ENCODE assay signal across 24 mouse cellular contexts in the genomic region with DNA sequence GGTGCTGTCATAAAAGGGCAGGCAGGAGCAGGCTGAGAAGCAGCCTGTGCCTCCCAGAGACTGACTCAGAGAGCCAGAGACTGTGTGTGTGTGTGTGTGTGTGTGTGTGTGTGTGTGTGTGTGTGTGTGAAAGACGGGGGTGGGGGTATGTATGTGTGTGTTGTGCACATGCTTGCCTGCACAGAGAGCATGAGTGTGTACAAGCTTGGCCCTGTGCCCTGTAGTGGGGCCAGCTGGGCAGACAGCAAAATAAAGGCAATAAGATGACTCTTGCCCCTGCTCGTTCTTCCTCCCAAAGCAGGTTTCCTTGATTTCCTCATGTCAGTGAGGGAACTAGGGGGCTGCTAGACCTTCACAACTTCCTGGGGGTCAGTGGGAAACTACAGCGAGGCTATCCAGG. TPM values are rescaled to one million over a fixed set of nuclear protein-coding genes. Genes with fewer than 3 reads are reported as not detected.
A peak's percentile ranks its signal among the peaks of the same experiment; 100 is the strongest.
DNase-seq lines count a peak whose midpoint lies in the region; ATAC-seq lines count a peak whose summit lies in the region.
"Had no signal": no experiment of that assay in that cellular context is flagged by ENCODE, and none has a peak within 500 bp of the region (broad histone marks: within the 10 kb centered on the region; RNA-seq: fewer than 3 reads in every experiment).

No protein-coding gene starts in this region.

- peak overlapping the region; percentile 5; the same call in 1 of the 2 replicates for H3K27ac ChIP-seq in embryonic facial prominence, embryonic 13.5 days
- H3K27ac ChIP-seq in embryonic facial prominence, embryonic 10.5 days (replicated peaks): no peak overlapping the region
- no peak overlapping the region; the same call in 1 of the 2 replicates for H3K27ac ChIP-seq in limb, embryonic 12.5 days
- no peak overlapping the region for H3K27ac ChIP-seq in limb, embryonic 10.5 days
- peak overlapping the region; percentile 39 for H3K27ac ChIP-seq in embryonic facial prominence, embryonic 15.5 days (replicated peaks)
- H3K27ac ChIP-seq: hindbrain, embryonic 15.5 days; intestine, embryonic 15.5 days; layer of hippocampus, adult 2 months; left cerebral cortex, adult 2 months had no signal

- no peak overlapping the region for H3K4me3 ChIP-seq in embryonic facial prominence, embryonic 13.5 days
- H3K4me3 ChIP-seq in embryonic facial prominence, embryonic 10.5 days: no peak overlapping the region
- H3K4me3 ChIP-seq in limb, embryonic 12.5 days (replicated peaks): no peak overlapping the region
- H3K4me3 ChIP-seq in limb, embryonic 10.5 days: no peak overlapping the region
- H3K4me3 ChIP-seq in embryonic facial prominence, embryonic 15.5 days (replicated peaks): no peak overlapping the region
- H3K4me3 ChIP-seq: hindbrain, embryonic 15.5 days; intestine, embryonic 15.5 days; layer of hippocampus, adult 2 months; left cerebral cortex, adult 2 months; megakaryocyte, embryonic 14.5 days had no signal

- ATAC-seq in embryonic facial prominence, embryonic 13.5 days (ENCODE audit: insufficient number of reproducible peaks, insufficient read depth, low FRiP score, low TSS enrichment, low read depth): no peak
- no peak for ATAC-seq in limb, embryonic 12.5 days (ENCODE audit: insufficient number of reproducible peaks, insufficient read depth, low FRiP score, low TSS enrichment, low read depth)
- no peak for ATAC-seq in embryonic facial prominence, embryonic 15.5 days (ENCODE audit: insufficient number of reproducible peaks, low FRiP score, low TSS enrichment, low read depth)
- ATAC-seq: forebrain, embryonic 14.5 days; intestine, embryonic 15.5 days had no signal

- H3K9me3 ChIP-seq in embryonic facial prominence, embryonic 13.5 days: no peaks in the 10 kb centered on the region
- H3K9me3 ChIP-seq in embryonic facial prominence, embryonic 10.5 days: no peaks in the 10 kb centered on the region
- no peaks in the 10 kb centered on the region for H3K9me3 ChIP-seq in limb, embryonic 12.5 days
- no peaks in the 10 kb centered on the region for H3K9me3 ChIP-seq in limb, embryonic 10.5 days (replicated peaks)
- H3K9me3 ChIP-seq in embryonic facial prominence, embryonic 15.5 days (replicated peaks): no peaks in the 10 kb centered on the region
- H3K9me3 ChIP-seq: G1E; hindbrain, embryonic 15.5 days; intestine, embryonic 15.5 days had no signal

- peaks cover 43% of the 10 kb centered on the region for H3K4me1 ChIP-seq in embryonic facial prominence, embryonic 13.5 days
- peaks cover 24% of the 10 kb centered on the region for H3K4me1 ChIP-seq in embryonic facial prominence, embryonic 10.5 days
- peaks cover 33% of the 10 kb centered on the region for H3K4me1 ChIP-seq in limb, embryonic 12.5 days (replicated peaks)
- H3K4me1 ChIP-seq in limb, embryonic 10.5 days: peaks cover 28% of the 10 kb centered on the region
- peaks cover 52% of the 10 kb centered on the region for H3K4me1 ChIP-seq in embryonic facial prominence, embryonic 15.5 days

- no peaks in the 10 kb centered on the region for H3K27me3 ChIP-seq in embryonic facial prominence, embryonic 13.5 days
- no peaks in the 10 kb centered on the region; the same call in 1 of the 2 replicates for H3K27me3 ChIP-seq in embryonic facial prominence, embryonic 10.5 days (replicated peaks; ENCODE audit: low read depth, poor library complexity, severe bottlenecking)
- no peaks in the 10 kb centered on the region for H3K27me3 ChIP-seq in limb, embryonic 12.5 days
- no peaks in the 10 kb centered on the region for H3K27me3 ChIP-seq in limb, embryonic 10.5 days (ENCODE audit: low read depth, poor library complexity, severe bottlenecking)
- H3K27me3 ChIP-seq in embryonic facial prominence, embryonic 15.5 days: no peaks in the 10 kb centered on the region
- H3K27me3 ChIP-seq: hindbrain, embryonic 15.5 days; intestine, embryonic 15.5 days had no signal

- H3K36me3 ChIP-seq in embryonic facial prominence, embryonic 13.5 days: peaks cover 76% of the 10 kb centered on the region
- peaks cover 76% of the 10 kb centered on the region for H3K36me3 ChIP-seq in embryonic facial prominence, embryonic 10.5 days (replicated peaks)
- peaks cover 69% of the 10 kb centered on the region for H3K36me3 ChIP-seq in limb, embryonic 12.5 days
- H3K36me3 ChIP-seq in limb, embryonic 10.5 days: peaks cover 76% of the 10 kb centered on the region
- H3K36me3 ChIP-seq in embryonic facial prominence, embryonic 15.5 days: peaks cover 66% of the 10 kb centered on the region
- H3K36me3 ChIP-seq: G1E had no signal

- no peak overlapping the region for H3K9ac ChIP-seq in embryonic facial prominence, embryonic 13.5 days
- 0 out of 2 replicates have a peak overlapping the region, but pooled peaks have one; percentile 8 for H3K9ac ChIP-seq in limb, embryonic 12.5 days (replicated peaks)
- H3K9ac ChIP-seq in embryonic facial prominence, embryonic 15.5 days: no peak overlapping the region
- H3K9ac ChIP-seq: hindbrain, embryonic 15.5 days; intestine, embryonic 15.5 days had no signal

- DNase-seq in embryonic facial prominence, embryonic 10.5 days (ENCODE audit: low spot score): no peak
- DNase-seq in limb, embryonic 10.5 days (ENCODE audit: low spot score): no peak
- DNase-seq in MN1 (ENCODE audit: low spot score): peak; percentile 31
- no peak for DNase-seq in Muller cell, postnatal 12 days (ENCODE audit: inconsistent ontology term)
- DNase-seq in embryo, embryonic 10.5 days (ENCODE audit: low spot score): no peak
- DNase-seq: adrenal gland, adult 2 months; adrenal gland, postnatal 36 days; cerebellum, adult 8-10 months; gastrocnemius, postnatal 25 days; heart, adult 11 months; heart, postnatal 4 days; kidney, adult 2 months; kidney, postnatal 36 days had no signal

- WGBS in embryonic facial prominence, embryonic 13.5 days: 78% methylated on average over 3 of the region's 3 CpGs
- WGBS in embryonic facial prominence, embryonic 10.5 days: 88% methylated on average over 3 of the region's 3 CpGs
- 80% methylated on average over 2 of the region's 3 CpGs for WGBS in limb, embryonic 12.5 days
- 88% methylated on average over 3 of the region's 3 CpGs for WGBS in limb, embryonic 10.5 days
- 67% methylated on average over 3 of the region's 3 CpGs for WGBS in embryonic facial prominence, embryonic 15.5 days

- no peak overlapping the region for H3K4me2 ChIP-seq in embryonic facial prominence, embryonic 13.5 days
- H3K4me2 ChIP-seq in limb, embryonic 12.5 days: no peak overlapping the region
- H3K4me2 ChIP-seq in embryonic facial prominence, embryonic 15.5 days (replicated peaks): no peak overlapping the region
- H3K4me2 ChIP-seq: heart, embryonic 11.5 days; hindbrain, embryonic 15.5 days; intestine, embryonic 15.5 days had no signal

RNA-seq across cellular contexts. Expression of gene Ephb3, which starts 18.5 kb away (rescaled TPM):
- polyA plus RNA-seq in embryonic facial prominence, embryonic 13.5 days (2015; fragmentation: Nextera tagmentation; extraction: Ambion mirVana): 71.4 and 72.9 TPM in 2 replicates
- polyA plus RNA-seq in embryonic facial prominence, embryonic 10.5 days (2016; fragmentation: Nextera tagmentation; extraction: Ambion mirVana): 32.0 and 38.6 TPM in 2 replicates
- 55.4 and 62.7 TPM in 2 replicates for polyA plus RNA-seq in limb, embryonic 12.5 days (2016; fragmentation: Nextera tagmentation; extraction: Ambion mirVana)
- polyA plus RNA-seq in limb, embryonic 10.5 days (2016; fragmentation: Nextera tagmentation; extraction: Ambion mirVana): 31.0 and 48.3 TPM in 2 replicates
- 50.7 and 53.3 TPM in 2 replicates for polyA plus RNA-seq in embryonic facial prominence, embryonic 15.5 days (2015; fragmentation: Nextera tagmentation; extraction: Ambion mirVana)
- polyA plus RNA-seq: G1E had no signal

Comparison
In these comparisons a context has a peak if more than half of its experiments do, and no peak if none do; other contexts are left out.
1. H3K27ac ChIP-seq: peak in embryonic facial prominence, embryonic 13.5 days (single experiment) and embryonic facial prominence, embryonic 15.5 days (single experiment); none in embryonic facial prominence, embryonic 10.5 days (single experiment), limb, embryonic 12.5 days (single experiment) and limb, embryonic 10.5 days (single experiment).